Mouse (Mus musculus) G1E (cell line): Measurements from ENCODE around the gene Rffl. TPM values are rescaled to one million over a fixed set of nuclear protein-coding genes. Genes with fewer than 3 reads are reported as not detected.
A peak's percentile ranks its signal among the peaks of the same experiment; 100 is the strongest.

ENCODE experiments used
- ATAC-seq: 2 replicates; pipeline ENCODE4 v1.8.0; 2016; ENCODE audit warnings: mild to moderate bottlenecking; ENCODE audit not compliant: insufficient number of reproducible peaks, poor library complexity, low FRiP score, severe bottlenecking; ENCODE audit errors: extremely low read depth
- DNase-seq: peaks from one replicate; pipeline ENCODE4 v3.0.0; 2012; ENCODE audit warnings: low spot score
- H3K27me3 ChIP-seq: 2 replicates; pipeline ENCODE4 v1.6.1; 2012; ENCODE audit warnings: mild to moderate bottlenecking, low read length, inconsistent platforms; ENCODE audit not compliant: insufficient read depth
- H3K36me3 ChIP-seq: replicated peaks from 2 replicates; pipeline ENCODE3; 2012; ENCODE audit warnings: mild to moderate bottlenecking, inconsistent platforms
- H3K4me1 ChIP-seq: 2 replicates; pipeline ENCODE4 v1.6.1; 2012; ENCODE audit warnings: low read depth, low read length, inconsistent platforms, mixed read lengths; ENCODE audit not compliant: insufficient read depth
- H3K4me3 ChIP-seq: 2 replicates; pipeline ENCODE4 v1.5.1; 2012; ENCODE audit warnings: low read depth, mild to moderate bottlenecking, inconsistent platforms, low read length, moderate library complexity, mixed read lengths
- H3K9me3 ChIP-seq: replicated peaks from 2 replicates; pipeline ENCODE4 v1.6.1; 2012; ENCODE audit warnings: inconsistent platforms
- CTCF ChIP-seq: IDR thresholded peaks from 2 replicates; pipeline ENCODE4 v1.5.1; 2012; ENCODE audit warnings: low read depth, low read length, inconsistent platforms, mixed read lengths
- GATA1 ChIP-seq: IDR thresholded peaks from 2 replicates; pipeline ENCODE4 v1.6.1; 2012; ENCODE audit warnings: borderline replicate concordance, low read length, inconsistent platforms, mixed read lengths
- GATA2 ChIP-seq: IDR thresholded peaks from 2 replicates; pipeline ENCODE4 v1.6.1; 2012; ENCODE audit warnings: low read depth, low read length, inconsistent platforms, borderline replicate concordance
- POLR2AphosphoS5 ChIP-seq: IDR thresholded peaks from 2 replicates; pipeline ENCODE4 v1.6.1; 2012; ENCODE audit warnings: low read depth, low read length, inconsistent platforms; ENCODE audit not compliant: insufficient replicate concordance
- TAL1 ChIP-seq: conservative IDR thresholded peaks from 2 replicates; pipeline ENCODE4 v1.6.1; 2012; ENCODE audit warnings: low read depth, low read length, inconsistent platforms, mixed read lengths
- polyA plus RNA-seq: library from polyadenylated mRNA; stranded (reverse); fragments of >175 nt; gene quantifications from 2 replicates; pipeline ENCODE4 v1.2.3, GENCODE M21; 2012
- total RNA-seq, 2 experiments: library from RNA; stranded (forward) in 1 of 2; stranded (reverse) in 1 of 2; fragments of 200-1000 nt in 1 of 2; fragments of >200 nt in 1 of 2; fragmentation: Nextera tagmentation in 1 of 2; gene quantifications; 2 replicates each; pipeline ENCODE4 v1.2.3; 2014 to 2017

The Rffl gene
- total and polyA plus RNA-seq, 3 experiments: 27.9 to 71.1 (median 46.6) TPM

GRCm38 (mm10) chr11:82764438-82764924 lies 106.5 kb downstream of the Rffl start:
- Histone ChIP-seq H3K4me3 (peak overlapping the region; percentile 83), H3K36me3 (peaks cover 33% of the 10 kb centered on the region), H3K4me1 (peaks cover 27% of the 10 kb centered on the region), H3K27me3 (no peaks in the 10 kb centered on the region), H3K9me3 (0 out of 2 replicates have a peak, but pooled peaks cover 3% of the 10 kb centered on the region)
- ATAC-seq (peak; percentile 25; the same call in 1 of the 2 replicates), DNase-seq (peak; percentile 26)
- no peak for TF ChIP-seq GATA1
- TF ChIP-seq GATA2: no peak
- TF ChIP-seq CTCF: no peak
- no peak for TF ChIP-seq TAL1
- TF ChIP-seq POLR2AphosphoS5: no peak

- no peak for TF ChIP-seq GATA2
- no peak for TF ChIP-seq GATA1
- no peak for TF ChIP-seq CTCF
- TF ChIP-seq POLR2AphosphoS5: no peak
- no peak for TF ChIP-seq TAL1
- DNase-seq (peak; percentile 88), ATAC-seq (peak; percentile 98)
- Histone ChIP-seq H3K4me3 (peak within 1 kb of the TSS; percentile 83), H3K36me3 (peaks cover 27% of the 10 kb centered on the region), H3K4me1 (peaks cover 27% of the 10 kb centered on the region), H3K27me3 (no peaks in the 10 kb centered on the region), H3K9me3 (0 out of 2 replicates have a peak, but pooled peaks cover 3% of the 10 kb centered on the region)
Observed at GRCm38 (mm10) chr11:82763742-82764437, 107.1 kb downstream of the Rffl start, which contains the start of the genes Cct6b and Zfp830. Cct6b (minus strand) TSS chr11:82764321. Zfp830 (plus strand) TSS chr11:82764345.

GRCm38 (mm10) chr11:82763261-82763660 lies 107.7 kb downstream of the Rffl start:
- TF ChIP-seq CTCF (no peak), GATA2 (no peak), GATA1 (no peak), POLR2AphosphoS5 (no peak), TAL1 (no peak)
- 0 out of 2 replicates have a peak, but pooled peaks cover 3% of the 10 kb centered on the region for H3K9me3 ChIP-seq
- H3K4me3 ChIP-seq: peak overlapping the region; percentile 83
- peaks cover 21% of the 10 kb centered on the region for H3K36me3 ChIP-seq
- H3K27me3 ChIP-seq: no peaks in the 10 kb centered on the region
- ATAC-seq: no peak
- H3K4me1 ChIP-seq: peaks cover 24% of the 10 kb centered on the region
- no peak for DNase-seq

GRCm38 (mm10) chr11:82762286-82762829 lies 108.7 kb downstream of the Rffl start:
- H3K9me3 ChIP-seq: 0 out of 2 replicates have a peak, but pooled peaks cover 3% of the 10 kb centered on the region
- no peaks in the 10 kb centered on the region for H3K27me3 ChIP-seq
- DNase-seq: no peak
- peaks cover 18% of the 10 kb centered on the region for H3K36me3 ChIP-seq
- peaks cover 23% of the 10 kb centered on the region for H3K4me1 ChIP-seq
- TF ChIP-seq GATA2: no peak
- no peak for TF ChIP-seq POLR2AphosphoS5
- no peak for TF ChIP-seq TAL1
- TF ChIP-seq CTCF: no peak
- TF ChIP-seq GATA1: no peak
- no peak for ATAC-seq
- no peak overlapping the region for H3K4me3 ChIP-seq

GRCm38 (mm10) chr11:82755919-82756318 lies 115.1 kb downstream of the Rffl start:
- Histone ChIP-seq H3K27me3 (no peaks in the 10 kb centered on the region), H3K4me3 (no peak overlapping the region), H3K9me3 (no peaks in the 10 kb centered on the region), H3K4me1 (peaks cover 25% of the 10 kb centered on the region), H3K36me3 (no peaks in the 10 kb centered on the region)
- TF ChIP-seq TAL1 (no peak), GATA2 (no peak), GATA1 (no peak), CTCF (no peak)
- ATAC-seq (no peak), DNase-seq (no peak)

Other genes with a start within 250 kb of the Rffl start
- 0.53 and 3.5 TPM in 2 replicates for gene Cct6b, start 106.9 kb downstream of the Rffl start, total RNA-seq (2014; fragmentation: Nextera tagmentation)
- gene Cct6b, start 106.9 kb downstream of the Rffl start, total RNA-seq (2017): 0.17 and 0.44 TPM in 2 replicates
- gene Cct6b, start 106.9 kb downstream of the Rffl start, polyA plus RNA-seq: 0.29 and 0.30 TPM in 2 replicates
- gene Zfp830, start 106.9 kb downstream of the Rffl start, total RNA-seq (2014; fragmentation: Nextera tagmentation): 22.3 and 25.1 TPM in 2 replicates
- 43.6 and 49.1 TPM in 2 replicates for gene Zfp830, start 106.9 kb downstream of the Rffl start, total RNA-seq (2017)
- 21.2 and 22.2 TPM in 2 replicates for gene Zfp830, start 106.9 kb downstream of the Rffl start, polyA plus RNA-seq
- 43.0 and 50.2 TPM in 2 replicates for gene Lig3, start 90.1 kb downstream of the Rffl start, total RNA-seq (2014; fragmentation: Nextera tagmentation)
- gene Lig3, start 90.1 kb downstream of the Rffl start, total RNA-seq (2017): 33.1 and 34.6 TPM in 2 replicates
- 60.5 and 71.8 TPM in 2 replicates for gene Lig3, start 90.1 kb downstream of the Rffl start, polyA plus RNA-seq
- 21.3 and 24.6 TPM in 2 replicates for gene Rad51d, start 19.4 kb upstream of the Rffl start, total RNA-seq (2014; fragmentation: Nextera tagmentation)
- 13.4 and 16.0 TPM in 2 replicates for gene Rad51d, start 19.4 kb upstream of the Rffl start, total RNA-seq (2017)
- gene Rad51d, start 19.4 kb upstream of the Rffl start, polyA plus RNA-seq: 10.3 and 13.6 TPM in 2 replicates
- not detected in 2 replicates for gene Fndc8, start 20.9 kb upstream of the Rffl start, total RNA-seq (2014; fragmentation: Nextera tagmentation)
- 0.05 TPM in 1 of 2 replicates, not detected in the other for gene Fndc8, start 20.9 kb upstream of the Rffl start, total RNA-seq (2017)
- not detected in 2 replicates for gene Fndc8, start 20.9 kb upstream of the Rffl start, polyA plus RNA-seq
- gene Nle1, start 37.2 kb upstream of the Rffl start, total RNA-seq (2014; fragmentation: Nextera tagmentation): 27.6 and 38.6 TPM in 2 replicates
- gene Nle1, start 37.2 kb upstream of the Rffl start, total RNA-seq (2017): 18.6 and 23.2 TPM in 2 replicates
- gene Nle1, start 37.2 kb upstream of the Rffl start, polyA plus RNA-seq: 92.9 and 93.8 TPM in 2 replicates
- gene Unc45b, start 39.3 kb upstream of the Rffl start, total RNA-seq (2014; fragmentation: Nextera tagmentation): 0.38 TPM in 1 of 2 replicates, not detected in the other
- 0.12 and 0.33 TPM in 2 replicates for gene Unc45b, start 39.3 kb upstream of the Rffl start, total RNA-seq (2017)
- gene Unc45b, start 39.3 kb upstream of the Rffl start, polyA plus RNA-seq: 0.01 and 0.02 TPM in 2 replicates
- gene Slfn5, start 80.1 kb upstream of the Rffl start, total RNA-seq (2014; fragmentation: Nextera tagmentation): 3.8 and 9.1 TPM in 2 replicates
- gene Slfn5, start 80.1 kb upstream of the Rffl start, total RNA-seq (2017): 5.5 and 7.7 TPM in 2 replicates
- 0.28 and 0.33 TPM in 2 replicates for gene Slfn5, start 80.1 kb upstream of the Rffl start, polyA plus RNA-seq
- gene Slfn9, start 120.6 kb upstream of the Rffl start, total RNA-seq (2014; fragmentation: Nextera tagmentation): 0.39 TPM in 1 of 2 replicates, not detected in the other
- gene Slfn9, start 120.6 kb upstream of the Rffl start, total RNA-seq (2017): 0.29 and 0.33 TPM in 2 replicates
- 0.01 TPM in 1 of 2 replicates, not detected in the other for gene Slfn9, start 120.6 kb upstream of the Rffl start, polyA plus RNA-seq
- 0.39 TPM in 1 of 2 replicates, not detected in the other for gene Slfn8, start 149.6 kb upstream of the Rffl start, total RNA-seq (2014; fragmentation: Nextera tagmentation)
- gene Slfn8, start 149.6 kb upstream of the Rffl start, total RNA-seq (2017): 0.06 and 0.16 TPM in 2 replicates
- gene Slfn8, start 149.6 kb upstream of the Rffl start, polyA plus RNA-seq: not detected in 2 replicates
- 2.3 and 3.8 TPM in 2 replicates for gene Slfn2, start 193.9 kb upstream of the Rffl start, total RNA-seq (2014; fragmentation: Nextera tagmentation)
- gene Slfn2, start 193.9 kb upstream of the Rffl start, total RNA-seq (2017): 44.5 and 48.4 TPM in 2 replicates
- gene Slfn2, start 193.9 kb upstream of the Rffl start, polyA plus RNA-seq: 0.72 and 0.96 TPM in 2 replicates
- not detected in 2 replicates for gene Slfn1, start 245.6 kb upstream of the Rffl start, total RNA-seq (2014; fragmentation: Nextera tagmentation)
- 0.17 and 0.22 TPM in 2 replicates for gene Slfn1, start 245.6 kb upstream of the Rffl start, total RNA-seq (2017)
- not detected in 2 replicates for gene Slfn1, start 245.6 kb upstream of the Rffl start, polyA plus RNA-seq